Mouse (Mus musculus): ENCODE measurements around the gene Snx32. TPM values are rescaled to one million over a fixed set of nuclear protein-coding genes. Genes with fewer than 3 reads are reported as not detected.

Gene Snx32
- total and polyA plus RNA-seq, 3 experiments, result 2.0 to 12.0 (median 9.8) TPM

- TF ChIP-seq GATA2 (IDR thresholded peaks at IDR 0.05; ENCODE audit: borderline replicate concordance, low read depth, low read length) (no peak), GATA1 (IDR thresholded peaks at IDR 0.05; ENCODE audit: borderline replicate concordance, low read length) (no peak), TAL1 (conservative IDR thresholded peaks at IDR 0.05; ENCODE audit: low read depth, low read length) (no peak), CTCF (IDR thresholded peaks at IDR 0.05; ENCODE audit: low read depth, low read length) (no peak), POLR2AphosphoS5 (IDR thresholded peaks at IDR 0.05; ENCODE audit: insufficient replicate concordance, low read depth, low read length) (no peak)
- ATAC-seq (ENCODE audit: extremely low read depth, insufficient number of reproducible peaks, low FRiP score, poor library complexity, severe bottlenecking), result no peak
- H3K4me1 ChIP-seq (ENCODE audit: insufficient read depth, low read depth, low read length), result peaks cover 48% of the 10 kb centered on the region
These were observed 24.1 kb downstream of the Snx32 start for GRCm38 (mm10) chr19:5486286-5486685.

GRCm38 (mm10) chr19:5485821-5486220, 24.5 kb downstream of the Snx32 start:
- peaks cover 59% of the 10 kb centered on the region for H3K36me3 ChIP-seq (replicated peaks)
- TF ChIP-seq TAL1 (conservative IDR thresholded peaks at IDR 0.05; ENCODE audit: low read depth, low read length), result no peak
- TF ChIP-seq CTCF (IDR thresholded peaks at IDR 0.05; ENCODE audit: low read depth, low read length), result no peak
- no peak for TF ChIP-seq GATA2 (IDR thresholded peaks at IDR 0.05; ENCODE audit: borderline replicate concordance, low read depth, low read length)
- TF ChIP-seq POLR2AphosphoS5 (IDR thresholded peaks at IDR 0.05; ENCODE audit: insufficient replicate concordance, low read depth, low read length), result no peak
- TF ChIP-seq GATA1 (IDR thresholded peaks at IDR 0.05; ENCODE audit: borderline replicate concordance, low read length), result no peak
- H3K4me1 ChIP-seq (ENCODE audit: insufficient read depth, low read depth, low read length), result peaks cover 48% of the 10 kb centered on the region
- H3K9me3 ChIP-seq (replicated peaks), result no peaks in the 10 kb centered on the region
- ATAC-seq (ENCODE audit: extremely low read depth, insufficient number of reproducible peaks, low FRiP score, poor library complexity, severe bottlenecking), result no peak
- H3K4me3 ChIP-seq (ENCODE audit: low read depth, low read length), result no peak overlapping the region
- DNase-seq (ENCODE audit: low spot score), result no peak
- no peaks in the 10 kb centered on the region for H3K27me3 ChIP-seq (ENCODE audit: insufficient read depth, low read length)

More at GRCm38 (mm10) chr19:5486286-5486685, 24.1 kb downstream of the Snx32 start:
- no peaks in the 10 kb centered on the region for H3K27me3 ChIP-seq (ENCODE audit: insufficient read depth, low read length)
- DNase-seq (ENCODE audit: low spot score), result no peak
- peaks cover 59% of the 10 kb centered on the region for H3K36me3 ChIP-seq (replicated peaks)
- no peak overlapping the region for H3K4me3 ChIP-seq (ENCODE audit: low read depth, low read length)
- H3K9me3 ChIP-seq (replicated peaks), result no peaks in the 10 kb centered on the region

- H3K4me3 ChIP-seq (ENCODE audit: low read depth, low read length), result no peak overlapping the region
- ATAC-seq (ENCODE audit: extremely low read depth, insufficient number of reproducible peaks, low FRiP score, poor library complexity, severe bottlenecking) (no peak), DNase-seq (ENCODE audit: low spot score) (no peak)
- H3K9me3 ChIP-seq (replicated peaks), result no peaks in the 10 kb centered on the region
- TF ChIP-seq CTCF (IDR thresholded peaks at IDR 0.05; ENCODE audit: low read depth, low read length) (no peak), POLR2AphosphoS5 (IDR thresholded peaks at IDR 0.05; ENCODE audit: insufficient replicate concordance, low read depth, low read length) (no peak), GATA2 (IDR thresholded peaks at IDR 0.05; ENCODE audit: borderline replicate concordance, low read depth, low read length) (no peak), GATA1 (IDR thresholded peaks at IDR 0.05; ENCODE audit: borderline replicate concordance, low read length) (no peak), TAL1 (conservative IDR thresholded peaks at IDR 0.05; ENCODE audit: low read depth, low read length) (no peak)
- peaks cover 48% of the 10 kb centered on the region for H3K4me1 ChIP-seq (ENCODE audit: insufficient read depth, low read depth, low read length)
- H3K36me3 ChIP-seq (replicated peaks), result peaks cover 59% of the 10 kb centered on the region
- H3K27me3 ChIP-seq (ENCODE audit: insufficient read depth, low read length), result no peaks in the 10 kb centered on the region
These were observed 25.0 kb downstream of the Snx32 start for GRCm38 (mm10) chr19:5485371-5485770.

- DNase-seq (ENCODE audit: low spot score) (no peak), ATAC-seq (ENCODE audit: extremely low read depth, insufficient number of reproducible peaks, low FRiP score, poor library complexity, severe bottlenecking) (no peak)
- Histone ChIP-seq H3K4me3 (ENCODE audit: low read depth, low read length) (no peak overlapping the region), H3K36me3 (replicated peaks) (peaks cover 59% of the 10 kb centered on the region), H3K4me1 (ENCODE audit: insufficient read depth, low read depth, low read length) (peaks cover 51% of the 10 kb centered on the region), H3K9me3 (replicated peaks) (no peaks in the 10 kb centered on the region), H3K27me3 (ENCODE audit: insufficient read depth, low read length) (peaks cover 4% of the 10 kb centered on the region; the same call in 1 of the 2 replicates)
- TF ChIP-seq GATA1 (IDR thresholded peaks at IDR 0.05; ENCODE audit: borderline replicate concordance, low read length) (no peak), CTCF (IDR thresholded peaks at IDR 0.05; ENCODE audit: low read depth, low read length) (no peak), TAL1 (conservative IDR thresholded peaks at IDR 0.05; ENCODE audit: low read depth, low read length) (no peak), GATA2 (IDR thresholded peaks at IDR 0.05; ENCODE audit: borderline replicate concordance, low read depth, low read length) (no peak), POLR2AphosphoS5 (IDR thresholded peaks at IDR 0.05; ENCODE audit: insufficient replicate concordance, low read depth, low read length) (no peak)
These were observed 25.8 kb downstream of the Snx32 start for GRCm38 (mm10) chr19:5484496-5484895.

GRCm38 (mm10) chr19:5483386-5484359, 26.7 kb downstream of the Snx32 start:
- Histone ChIP-seq H3K4me1 (ENCODE audit: insufficient read depth, low read depth, low read length) (peaks cover 43% of the 10 kb centered on the region), H3K9me3 (replicated peaks) (no peaks in the 10 kb centered on the region), H3K4me3 (ENCODE audit: low read depth, low read length) (no peak overlapping the region), H3K36me3 (replicated peaks) (peaks cover 59% of the 10 kb centered on the region), H3K27me3 (ENCODE audit: insufficient read depth, low read length) (peaks cover 9% of the 10 kb centered on the region)
- TF ChIP-seq TAL1 (conservative IDR thresholded peaks at IDR 0.05; ENCODE audit: low read depth, low read length) (no peak), POLR2AphosphoS5 (IDR thresholded peaks at IDR 0.05; ENCODE audit: insufficient replicate concordance, low read depth, low read length) (no peak), GATA1 (IDR thresholded peaks at IDR 0.05; ENCODE audit: borderline replicate concordance, low read length) (no peak), CTCF (IDR thresholded peaks at IDR 0.05; ENCODE audit: low read depth, low read length) (no peak), GATA2 (IDR thresholded peaks at IDR 0.05; ENCODE audit: borderline replicate concordance, low read depth, low read length) (no peak)
- DNase-seq (ENCODE audit: low spot score) (no peak), ATAC-seq (ENCODE audit: extremely low read depth, insufficient number of reproducible peaks, low FRiP score, poor library complexity, severe bottlenecking) (no peak)

- Histone ChIP-seq H3K27me3 (ENCODE audit: insufficient read depth, low read length) (peaks cover 24% of the 10 kb centered on the region), H3K4me1 (ENCODE audit: insufficient read depth, low read depth, low read length) (peaks cover 25% of the 10 kb centered on the region), H3K4me3 (ENCODE audit: low read depth, low read length) (no peak overlapping the region), H3K36me3 (replicated peaks) (peaks cover 51% of the 10 kb centered on the region), H3K9me3 (replicated peaks) (no peaks in the 10 kb centered on the region)
- DNase-seq (ENCODE audit: low spot score) (no peak), ATAC-seq (ENCODE audit: extremely low read depth, insufficient number of reproducible peaks, low FRiP score, poor library complexity, severe bottlenecking) (no peak)
- no peak for TF ChIP-seq CTCF (IDR thresholded peaks at IDR 0.05; ENCODE audit: low read depth, low read length)
- no peak for TF ChIP-seq POLR2AphosphoS5 (IDR thresholded peaks at IDR 0.05; ENCODE audit: insufficient replicate concordance, low read depth, low read length)
- TF ChIP-seq TAL1 (conservative IDR thresholded peaks at IDR 0.05; ENCODE audit: low read depth, low read length), result no peak
- TF ChIP-seq GATA2 (IDR thresholded peaks at IDR 0.05; ENCODE audit: borderline replicate concordance, low read depth, low read length), result no peak
- TF ChIP-seq GATA1 (IDR thresholded peaks at IDR 0.05; ENCODE audit: borderline replicate concordance, low read length), result no peak
These were observed 28.9 kb downstream of the Snx32 start for GRCm38 (mm10) chr19:5481398-5481797.
